Mouse (Mus musculus): ENCODE results near the gene Tada3.

GRCm38 (mm10) chr6:113331721-113332120, 46.0 kb downstream of the Tada3 start:
- TF ChIP-seq CTCF (IDR thresholded peaks at IDR 0.05; ENCODE audit: low read depth, low read length) (no peak), GATA1 (IDR thresholded peaks at IDR 0.05; ENCODE audit: borderline replicate concordance, low read length) (no peak), TAL1 (conservative IDR thresholded peaks at IDR 0.05; ENCODE audit: low read depth, low read length) (no peak), POLR2AphosphoS5 (IDR thresholded peaks at IDR 0.05; ENCODE audit: insufficient replicate concordance, low read depth, low read length) (no peak), GATA2 (IDR thresholded peaks at IDR 0.05; ENCODE audit: borderline replicate concordance, low read depth, low read length) (no peak)
